Mouse (Mus musculus) ES-E14 (cell line): ENCODE measurements around the gene Btbd19. TPM values are rescaled to one million over a fixed set of nuclear protein-coding genes. Genes with fewer than 3 reads are reported as not detected.

Source experiments
- DNase-seq: peaks from one replicate; pipeline ENCODE4 v3.0.0-alpha.2; 2013; ENCODE audit warnings: low read depth, low spot score
- H3K27ac ChIP-seq: 2 replicates; pipeline ENCODE4 v1.5.1; 2012; ENCODE audit warnings: low read depth, mild to moderate bottlenecking, low read length, moderate library complexity, mixed read lengths; ENCODE audit not compliant: poor library complexity, insufficient read depth, severe bottlenecking
- H3K36me3 ChIP-seq: 2 replicates; pipeline ENCODE4 v1.6.1; 2012; ENCODE audit warnings: mild to moderate bottlenecking, low read length, moderate library complexity, mixed read lengths; ENCODE audit not compliant: control insufficient read depth, poor library complexity, insufficient read depth, severe bottlenecking
- H3K4me1 ChIP-seq, 2 experiments: fragments of 150-350 bp in 1 of 2; sonication (generic) in 1 of 2; 2 replicates each; pipeline ENCODE4 v1.6.1; 2012; ENCODE audit warnings: low read length in 2 of 2, mild to moderate bottlenecking in 1 of 2, mixed read lengths in 1 of 2; ENCODE audit not compliant: control insufficient read depth in 2 of 2, insufficient read depth in 2 of 2, poor library complexity in 1 of 2
- H3K4me3 ChIP-seq, 2 experiments: fragments of 150-350 bp in 1 of 2; sonication (generic) in 1 of 2; 2 replicates each; pipeline ENCODE4 v1.5.1; 2012; ENCODE audit warnings: low read length in 2 of 2, low read depth in 1 of 2, mild to moderate bottlenecking in 1 of 2, mixed read lengths in 1 of 2; ENCODE audit not compliant: insufficient read depth in 1 of 2, poor library complexity in 1 of 2, severe bottlenecking in 1 of 2
- H3K9ac ChIP-seq: 2 replicates; pipeline ENCODE4 v1.6.1; 2012; ENCODE audit warnings: low read depth, mild to moderate bottlenecking, low read length, mixed read lengths; ENCODE audit not compliant: poor library complexity, insufficient read depth, severe bottlenecking
- H3K9me3 ChIP-seq: fragments of 150-350 bp; sonication (generic); 2 replicates; pipeline ENCODE4 v1.6.1; 2012; ENCODE audit warnings: low read depth, mild to moderate bottlenecking, low read length; ENCODE audit not compliant: control insufficient read depth, insufficient read depth
- CHD2 ChIP-seq: IDR thresholded peaks from 2 replicates; pipeline ENCODE4 v1.6.1; 2014; ENCODE audit warnings: mild to moderate bottlenecking, low read depth, low read length, inconsistent platforms
- HCFC1 ChIP-seq: IDR thresholded peaks from 2 replicates; pipeline ENCODE4 v1.6.1; 2012; ENCODE audit warnings: low read length, inconsistent platforms, borderline replicate concordance; ENCODE audit not compliant: insufficient read depth
- MAFK ChIP-seq: IDR thresholded peaks from 2 replicates; pipeline ENCODE4 v1.6.1; 2014; ENCODE audit warnings: mild to moderate bottlenecking, low read depth, low read length, inconsistent platforms; ENCODE audit not compliant: insufficient read depth
- ZC3H11A ChIP-seq: IDR thresholded peaks from 2 replicates; pipeline ENCODE4 v1.6.1; 2012; ENCODE audit warnings: low read depth, mild to moderate bottlenecking, inconsistent platforms, low read length, borderline replicate concordance
- ZNF384 ChIP-seq: IDR thresholded peaks from 2 replicates; pipeline ENCODE4 v1.6.1; 2012; ENCODE audit warnings: low read depth, low read length, inconsistent platforms
- in situ Hi-C, 2 experiments: fragments of 600-800 bp; cut with MboI; formaldehyde crosslinking; loops; one replicate each; pipeline ENCODE4 v1.15.1; 2025; ENCODE audit warnings: low sequenced_read_pairs in 2 of 2, inconsistent platforms in 1 of 2; ENCODE audit not compliant: unreplicated experiment in 2 of 2
- total RNA-seq: library from RNA; depleted of rRNA; stranded (reverse); fragments of 300-350 nt; gene quantifications from 2 replicates; pipeline ENCODE4 v1.2.3, GENCODE M21; 2012

The Btbd19 gene
- total RNA-seq, 1 experiment: 51.2 TPM

DNA sequence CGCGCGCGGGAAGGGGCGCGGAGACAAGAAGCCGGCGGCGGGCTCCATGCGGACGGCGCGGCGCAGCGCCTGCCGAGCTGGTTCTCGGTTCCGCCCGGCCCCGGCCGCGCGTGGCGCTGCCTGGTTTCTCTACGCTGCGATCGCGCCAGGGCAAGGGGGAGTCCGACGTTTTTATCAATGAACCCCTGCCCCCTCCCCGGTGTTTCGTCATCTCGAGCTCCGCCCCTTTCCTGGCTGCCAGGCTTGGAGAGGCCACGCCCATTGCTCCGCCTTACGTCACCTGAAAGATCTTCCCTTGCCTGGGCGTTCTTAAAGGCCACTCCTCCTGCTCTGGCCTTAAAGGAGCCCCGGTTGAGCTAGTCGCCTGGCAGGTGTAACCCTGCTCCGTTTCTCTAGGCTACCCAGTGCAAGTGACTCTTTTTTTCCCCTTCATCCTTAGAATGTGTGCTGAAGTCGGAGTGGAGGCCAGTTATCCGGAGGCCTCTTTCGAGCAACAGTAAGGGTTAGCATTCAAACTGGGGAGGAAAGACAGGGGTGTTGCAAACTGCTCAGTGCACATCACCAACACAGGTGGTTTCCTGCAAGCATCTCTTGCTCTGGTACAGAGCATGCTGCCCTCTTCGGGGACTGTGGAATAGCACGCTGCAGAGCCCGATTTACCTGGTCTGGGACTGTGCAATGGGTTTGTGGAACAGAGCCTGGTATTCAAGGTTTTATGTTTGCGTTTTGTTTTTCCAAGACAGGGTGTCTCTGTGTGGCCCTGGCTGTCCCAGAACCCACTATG, 8.5 kb upstream of the Btbd19 start, which contains the start of gene Plk3:
Gene Plk3, minus strand, starts transcription at position 147 of the 784 bp plus-strand sequence.
- TF ChIP-seq HCFC1 (no peak), ZC3H11A (no peak), MAFK (no peak), ZNF384 (no peak), CHD2 (no peak)
- DNase-seq: peak; percentile 99
- H3K4me1 ChIP-seq: peaks cover 6 to 46% of the 10 kb centered on the region in 2 experiments; a peak in 3 of 4 replicates
- H3K9me3 ChIP-seq: no peaks in the 10 kb centered on the region
- H3K4me3 ChIP-seq: peak within 1 kb of the TSS; percentile 84 to 89
- H3K9ac ChIP-seq: peak within 1 kb of the TSS; percentile 87
- in situ Hi-C loops: loop anchor here in 1 of 2 experiments (25.0 kb wide), 1 partner anchor 322 kb away; the partner anchor contains the start of genes Hpdl, Mutyh and Toe1
- peaks cover 22% of the 10 kb centered on the region for H3K36me3 ChIP-seq
- no peak within 1 kb of the TSS for H3K27ac ChIP-seq

DNA sequence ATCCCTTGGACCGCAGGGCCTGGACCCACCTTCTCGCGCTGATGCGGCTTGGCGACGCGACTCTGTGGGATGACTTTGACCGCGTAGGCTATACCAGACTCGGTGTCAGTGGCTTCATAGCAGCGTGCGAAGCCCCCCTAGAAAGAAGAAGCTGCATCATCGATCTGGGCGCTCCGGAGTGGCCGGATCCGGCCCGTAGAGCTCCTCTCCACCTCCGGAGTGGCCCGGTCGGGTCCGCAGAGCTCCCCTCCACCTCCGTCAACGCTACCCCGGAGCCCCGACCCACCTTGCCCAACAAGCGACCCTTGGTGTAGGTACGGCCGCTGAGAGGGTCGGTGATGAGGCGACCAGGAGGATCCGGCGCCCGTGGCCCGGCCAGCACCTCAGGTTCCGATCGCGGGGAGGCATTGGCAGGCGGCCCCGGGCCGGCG, 7.9 kb upstream of the Btbd19 start:
- Histone ChIP-seq H3K9ac (peak overlapping the region; percentile 87), H3K4me1 (peaks cover 6 to 46% of the 10 kb centered on the region in 2 experiments; a peak in 3 of 4 replicates), H3K27ac (no peak overlapping the region), H3K4me3 (peak overlapping the region; percentile 84 to 89), H3K36me3 (peaks cover 28% of the 10 kb centered on the region), H3K9me3 (no peaks in the 10 kb centered on the region)
- TF ChIP-seq MAFK: no peak
- no peak for TF ChIP-seq HCFC1
- no peak for TF ChIP-seq ZNF384
- no peak for TF ChIP-seq CHD2
- TF ChIP-seq ZC3H11A: no peak
- no peak for DNase-seq
- in situ Hi-C loops: loop anchor here in 1 of 2 experiments (25.0 kb wide), 1 partner anchor 321 kb away; the partner anchor contains the start of genes Hpdl, Mutyh and Toe1

DNA sequence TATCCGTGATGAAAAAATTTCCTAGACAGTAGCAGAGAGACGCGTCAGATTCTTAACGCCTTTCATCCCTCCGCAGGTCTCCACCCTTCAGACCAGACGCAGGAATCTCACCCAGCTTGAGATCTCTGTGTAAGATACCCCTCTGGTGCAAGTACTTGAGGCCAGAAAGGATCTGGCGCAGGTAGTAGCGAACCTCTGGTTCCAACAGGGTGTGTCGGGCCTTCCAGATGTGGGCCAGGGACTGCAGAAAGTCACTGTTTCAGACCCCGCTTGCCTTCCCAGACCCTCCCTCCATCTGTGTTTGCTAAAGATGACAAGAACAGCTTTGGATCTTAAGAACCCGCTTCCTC, 7.2 kb upstream of the Btbd19 start:
- Histone ChIP-seq H3K9ac (peak overlapping the region; percentile 12; the same call in 1 of the 2 replicates), H3K9me3 (no peaks in the 10 kb centered on the region), H3K4me3 (peak overlapping the region; percentile 84 to 89), H3K27ac (no peak overlapping the region), H3K36me3 (peaks cover 34% of the 10 kb centered on the region), H3K4me1 (peaks cover 6 to 48% of the 10 kb centered on the region in 2 experiments; a peak in 3 of 4 replicates)
- in situ Hi-C loops: loop anchor here in 1 of 2 experiments (25.0 kb wide), 1 partner anchor 320 kb away; the partner anchor contains the start of genes Hpdl, Mutyh and Toe1
- DNase-seq: no peak
- no peak for TF ChIP-seq HCFC1
- TF ChIP-seq CHD2: no peak
- no peak for TF ChIP-seq MAFK
- no peak for TF ChIP-seq ZC3H11A
- no peak for TF ChIP-seq ZNF384

DNA sequence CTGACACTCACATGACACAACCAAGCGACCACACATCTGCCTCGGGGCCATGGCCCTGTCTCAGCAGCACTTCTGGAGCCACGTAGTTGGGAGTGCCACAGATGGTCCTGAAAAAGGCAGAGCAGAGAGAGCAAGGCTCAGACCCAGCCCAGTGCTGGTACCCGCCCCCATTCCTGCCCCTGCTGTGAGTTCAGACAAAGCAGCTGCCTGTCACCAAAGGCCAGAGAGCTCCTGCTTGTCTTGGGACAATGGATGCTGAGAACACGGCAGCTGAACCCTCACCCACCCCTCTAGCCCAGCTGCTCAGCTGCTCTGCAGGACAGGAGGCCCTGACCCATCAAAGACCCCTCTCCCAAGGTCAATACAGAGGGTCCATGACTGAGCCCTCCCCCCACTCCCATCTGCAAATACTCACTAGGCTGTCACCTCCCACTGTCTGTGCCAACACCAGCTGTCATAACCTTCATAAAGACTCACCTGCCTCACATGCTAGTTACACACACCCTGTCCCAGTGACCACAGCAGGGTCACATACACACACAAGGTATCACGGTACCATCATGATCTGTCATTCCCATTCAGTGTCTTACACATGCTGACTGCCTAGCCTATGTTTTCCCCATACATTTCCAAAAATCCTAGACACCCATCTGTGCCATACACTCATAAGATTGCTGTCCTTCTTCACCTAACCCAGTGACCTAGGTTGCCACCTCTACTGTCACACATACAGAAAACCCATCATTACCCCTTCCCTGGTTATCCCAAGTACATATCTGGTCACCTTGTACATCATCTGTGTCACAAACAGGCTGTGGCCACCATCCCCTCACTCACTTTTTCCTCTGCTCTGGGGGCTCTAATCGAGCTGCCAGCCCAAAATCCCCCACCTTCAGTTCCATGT, 6.6 kb upstream of the Btbd19 start:
- no peaks in the 10 kb centered on the region for H3K9me3 ChIP-seq
- DNase-seq: peak; percentile 76
- no peak overlapping the region for H3K27ac ChIP-seq
- peak overlapping the region; percentile 84 to 89 for H3K4me3 ChIP-seq
- in situ Hi-C loops: loop anchor here in 1 of 2 experiments (25.0 kb wide), 1 partner anchor 320 kb away; the partner anchor contains the start of genes Hpdl, Mutyh and Toe1
- TF ChIP-seq ZNF384 (no peak), HCFC1 (no peak), MAFK (no peak), ZC3H11A (no peak), CHD2 (no peak)
- H3K36me3 ChIP-seq: peaks cover 37% of the 10 kb centered on the region
- peak overlapping the region; percentile 12; the same call in 1 of the 2 replicates for H3K9ac ChIP-seq
- H3K4me1 ChIP-seq: peaks cover 8 to 48% of the 10 kb centered on the region in 2 experiments; a peak in 3 of 4 replicates
